Mouse (Mus musculus): ENCODE data around the gene Tbx10. TPM values are rescaled to one million over a fixed set of nuclear protein-coding genes. Genes with fewer than 3 reads are reported as not detected.

The Tbx10 gene
- polyA plus RNA-seq, 1 experiment from 2014 or later, result 0.46 TPM

DNA sequence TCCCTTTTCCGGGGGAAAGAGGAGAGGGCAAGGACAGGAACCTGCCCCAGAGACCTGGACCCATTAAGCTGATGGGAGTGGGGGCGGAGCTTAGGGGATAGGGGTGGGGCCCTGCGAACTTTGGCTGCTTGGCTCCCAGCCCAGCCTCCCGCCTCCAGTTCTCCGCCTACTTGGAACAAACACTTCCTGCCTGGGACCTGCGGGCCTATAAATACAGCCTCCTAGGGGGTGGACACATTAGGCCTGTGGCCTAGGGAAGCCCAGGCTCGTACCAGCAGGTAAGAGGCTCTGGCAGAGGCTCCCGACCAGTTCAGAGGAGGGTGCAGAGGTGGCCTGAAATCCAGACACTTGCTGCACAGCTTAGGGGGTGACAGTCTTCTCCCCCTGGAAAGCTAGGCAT, 6.2 kb upstream of the Tbx10 start, which contains the start of gene Acy3:
Gene Acy3 (plus strand): TSS at position 237 of the 400 bp plus-strand sequence.
- no peaks in the 10 kb centered on the region for H3K36me3 ChIP-seq (replicated peaks; ENCODE audit: control insufficient read depth, insufficient read depth)
- no peak within 1 kb of the TSS for H3K4me2 ChIP-seq (replicated peaks)
- H3K4me1 ChIP-seq (replicated peaks; ENCODE audit: control insufficient read depth, insufficient read depth, low read length), result 0 out of 2 replicates have a peak, but pooled peaks cover 3% of the 10 kb centered on the region
- peak; percentile 31 for DNase-seq (ENCODE audit: low spot score)
- no peak within 1 kb of the TSS for H3K4me3 ChIP-seq (replicated peaks; ENCODE audit: low read length)
- no peak within 1 kb of the TSS for H3K9ac ChIP-seq
- H3K27ac ChIP-seq, result no peak within 1 kb of the TSS
- no peak for ATAC-seq (ENCODE audit: low FRiP score)
- no peaks in the 10 kb centered on the region for H3K27me3 ChIP-seq (ENCODE audit: control insufficient read depth, insufficient read depth, low read length)
- WGBS, result 15% methylated on average over 8 of the region's 8 CpGs
- H3K9me3 ChIP-seq (ENCODE audit: control insufficient read depth, low read length), result no peaks in the 10 kb centered on the region

DNA sequence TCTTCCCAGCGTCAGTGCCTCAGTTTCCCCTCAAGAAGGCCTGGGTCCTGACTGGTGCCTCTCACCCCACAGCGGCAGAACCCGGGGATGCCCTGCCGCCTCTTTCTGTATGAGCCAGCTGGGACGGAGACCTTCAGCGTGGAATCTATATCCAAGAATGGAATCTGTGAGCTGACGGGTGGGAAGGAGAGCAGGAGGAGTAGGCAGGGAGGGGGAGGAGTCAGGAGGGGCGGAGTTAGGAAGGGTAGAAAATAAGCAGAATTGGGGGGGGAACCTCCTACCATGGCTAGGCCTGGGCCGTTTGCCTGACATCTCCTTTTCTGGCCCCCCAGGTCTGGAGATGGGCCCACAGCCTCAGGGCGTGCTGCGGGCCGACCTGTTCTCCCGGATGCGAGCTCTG, 4.5 kb upstream of the Tbx10 start:
- DNase-seq (ENCODE audit: low spot score) (no peak), ATAC-seq (ENCODE audit: low FRiP score) (no peak)
- Histone ChIP-seq H3K4me3 (replicated peaks; ENCODE audit: low read length) (no peak overlapping the region), H3K27ac (no peak overlapping the region), H3K4me2 (replicated peaks) (no peak overlapping the region), H3K36me3 (replicated peaks; ENCODE audit: control insufficient read depth, insufficient read depth) (no peaks in the 10 kb centered on the region), H3K9me3 (ENCODE audit: control insufficient read depth, low read length) (no peaks in the 10 kb centered on the region), H3K9ac (no peak overlapping the region), H3K4me1 (replicated peaks; ENCODE audit: control insufficient read depth, insufficient read depth, low read length) (0 out of 2 replicates have a peak, but pooled peaks cover 3% of the 10 kb centered on the region), H3K27me3 (ENCODE audit: control insufficient read depth, insufficient read depth, low read length) (no peaks in the 10 kb centered on the region)
- WGBS, result 88% methylated on average over 14 of the region's 14 CpGs

DNA sequence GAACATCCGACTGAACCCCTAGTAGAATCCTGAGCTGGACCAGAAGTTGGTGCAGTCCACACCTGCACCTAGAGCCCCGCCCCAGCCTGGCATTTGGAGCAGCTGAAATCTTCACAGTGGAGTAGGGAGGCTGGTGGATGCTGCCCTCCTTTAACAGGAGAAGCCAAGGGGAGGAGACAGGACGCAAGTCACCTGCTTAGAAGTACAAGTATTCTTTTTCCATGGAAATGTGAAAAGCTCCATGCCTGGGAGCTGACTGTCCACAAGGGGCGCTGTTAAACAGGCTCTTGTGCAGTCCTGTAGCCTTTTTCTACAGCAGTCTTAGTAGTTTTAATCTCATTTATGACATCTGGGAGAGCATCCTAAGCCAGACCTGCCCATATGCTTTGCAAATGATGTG, 3.8 kb upstream of the Tbx10 start:
- Histone ChIP-seq H3K4me2 (replicated peaks) (no peak overlapping the region), H3K4me3 (replicated peaks; ENCODE audit: low read length) (no peak overlapping the region), H3K27me3 (ENCODE audit: control insufficient read depth, insufficient read depth, low read length) (no peaks in the 10 kb centered on the region), H3K36me3 (replicated peaks; ENCODE audit: control insufficient read depth, insufficient read depth) (no peaks in the 10 kb centered on the region), H3K9ac (no peak overlapping the region), H3K4me1 (replicated peaks; ENCODE audit: control insufficient read depth, insufficient read depth, low read length) (0 out of 2 replicates have a peak, but pooled peaks cover 3% of the 10 kb centered on the region), H3K9me3 (ENCODE audit: control insufficient read depth, low read length) (no peaks in the 10 kb centered on the region), H3K27ac (no peak overlapping the region)
- DNase-seq (ENCODE audit: low spot score) (no peak), ATAC-seq (ENCODE audit: low FRiP score) (no peak)
- 90% methylated on average over 4 of the region's 4 CpGs for WGBS

DNA sequence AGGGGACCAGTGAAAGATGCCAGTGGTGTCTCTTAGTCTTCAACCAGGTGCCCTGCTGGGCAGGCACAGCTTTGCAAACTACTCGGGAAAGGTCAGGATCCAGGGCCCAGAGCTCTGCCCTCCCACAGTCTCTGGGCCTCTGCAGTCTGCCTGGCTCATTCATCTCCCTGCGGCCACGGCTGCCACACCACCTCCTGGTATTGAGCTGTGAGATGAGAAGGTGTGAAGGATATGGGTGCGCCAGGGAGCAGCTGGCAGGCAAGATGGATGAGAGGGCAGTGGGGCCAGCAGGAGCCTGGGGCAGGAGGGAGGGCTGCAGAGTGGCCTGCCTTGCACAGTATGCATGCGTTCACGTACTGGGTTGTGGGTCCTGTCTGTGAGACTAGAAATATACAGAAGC, 1.7 kb upstream of the Tbx10 start:
- 0 out of 2 replicates have a peak, but pooled peaks cover 3% of the 10 kb centered on the region for H3K4me1 ChIP-seq (replicated peaks; ENCODE audit: control insufficient read depth, insufficient read depth, low read length)
- no peak for DNase-seq (ENCODE audit: low spot score)
- H3K9me3 ChIP-seq (ENCODE audit: control insufficient read depth, low read length), result no peaks in the 10 kb centered on the region
- H3K27me3 ChIP-seq (ENCODE audit: control insufficient read depth, insufficient read depth, low read length), result no peaks in the 10 kb centered on the region
- no peak for ATAC-seq (ENCODE audit: low FRiP score)
- WGBS, result 33% methylated on average over 6 of the region's 6 CpGs
- no peaks in the 10 kb centered on the region for H3K36me3 ChIP-seq (replicated peaks; ENCODE audit: control insufficient read depth, insufficient read depth)
- no peak overlapping the region for H3K27ac ChIP-seq
- H3K4me3 ChIP-seq (replicated peaks; ENCODE audit: low read length), result no peak overlapping the region
- no peak overlapping the region for H3K9ac ChIP-seq
- no peak overlapping the region for H3K4me2 ChIP-seq (replicated peaks)

DNA sequence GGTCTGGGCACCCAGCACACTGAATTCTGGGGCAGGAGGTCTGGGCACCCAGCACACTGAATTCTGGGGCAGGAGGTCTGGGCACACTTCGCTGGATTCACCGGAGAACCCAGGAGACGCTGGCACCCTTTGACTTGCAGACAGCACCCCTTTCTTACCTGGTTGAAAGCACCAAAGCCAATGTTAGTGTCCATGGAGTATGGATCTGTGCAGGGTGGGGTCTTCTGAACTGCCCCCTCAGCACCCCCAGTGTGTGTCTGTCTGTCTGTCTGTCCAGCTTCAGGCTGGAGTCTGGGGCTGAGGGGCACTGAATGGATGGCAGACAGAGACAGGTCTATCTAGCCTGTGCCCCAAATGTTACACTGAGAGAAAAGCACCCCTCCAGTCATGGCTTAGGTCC, 990 bp upstream of the Tbx10 start:
- 95% methylated on average over 3 of the region's 3 CpGs for WGBS
- H3K4me2 ChIP-seq (replicated peaks), result no peak overlapping the region
- no peaks in the 10 kb centered on the region for H3K9me3 ChIP-seq (ENCODE audit: control insufficient read depth, low read length)
- DNase-seq (ENCODE audit: low spot score) (no peak), ATAC-seq (ENCODE audit: low FRiP score) (no peak)
- H3K27me3 ChIP-seq (ENCODE audit: control insufficient read depth, insufficient read depth, low read length), result no peaks in the 10 kb centered on the region
- H3K27ac ChIP-seq, result no peak overlapping the region
- H3K36me3 ChIP-seq (replicated peaks; ENCODE audit: control insufficient read depth, insufficient read depth), result no peaks in the 10 kb centered on the region
- no peak overlapping the region for H3K4me3 ChIP-seq (replicated peaks; ENCODE audit: low read length)
- H3K4me1 ChIP-seq (replicated peaks; ENCODE audit: control insufficient read depth, insufficient read depth, low read length), result 0 out of 2 replicates have a peak, but pooled peaks cover under 1% of the 10 kb centered on the region
- no peak overlapping the region for H3K9ac ChIP-seq

DNA sequence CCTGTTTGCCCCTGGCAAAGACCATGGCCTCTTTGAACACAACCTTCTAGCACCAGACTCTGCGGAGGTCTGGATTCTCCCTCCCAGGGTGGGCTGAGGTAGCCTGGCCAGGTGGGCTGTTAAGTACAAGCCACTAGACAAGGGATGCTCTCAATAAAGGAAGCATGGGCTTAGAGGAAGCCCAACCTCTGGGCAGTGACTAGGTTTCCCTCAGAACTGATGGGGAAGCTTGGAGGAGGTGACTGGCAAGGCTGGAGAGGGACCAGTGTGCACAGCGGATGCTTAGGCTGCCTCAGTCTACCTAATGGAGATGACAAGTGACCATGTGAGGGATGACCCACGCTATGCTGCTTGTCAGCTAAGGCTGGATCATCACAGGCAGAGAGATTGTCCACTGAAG, 586 bp upstream of the Tbx10 start:
- H3K4me1 ChIP-seq (replicated peaks; ENCODE audit: control insufficient read depth, insufficient read depth, low read length), result no peaks in the 10 kb centered on the region
- no peak overlapping the region for H3K4me2 ChIP-seq (replicated peaks)
- 86% methylated on average over 3 of the region's 3 CpGs for whole genome bisulfite sequencing
- no peaks in the 10 kb centered on the region for H3K36me3 ChIP-seq (replicated peaks; ENCODE audit: control insufficient read depth, insufficient read depth)
- H3K9me3 ChIP-seq (ENCODE audit: control insufficient read depth, low read length), result no peaks in the 10 kb centered on the region
- H3K9ac ChIP-seq, result no peak overlapping the region
- H3K27me3 ChIP-seq (ENCODE audit: control insufficient read depth, insufficient read depth, low read length), result no peaks in the 10 kb centered on the region
- DNase-seq (ENCODE audit: low spot score) (no peak), ATAC-seq (ENCODE audit: low FRiP score) (no peak)
- no peak overlapping the region for H3K4me3 ChIP-seq (replicated peaks; ENCODE audit: low read length)
- H3K27ac ChIP-seq, result no peak overlapping the region

DNA sequence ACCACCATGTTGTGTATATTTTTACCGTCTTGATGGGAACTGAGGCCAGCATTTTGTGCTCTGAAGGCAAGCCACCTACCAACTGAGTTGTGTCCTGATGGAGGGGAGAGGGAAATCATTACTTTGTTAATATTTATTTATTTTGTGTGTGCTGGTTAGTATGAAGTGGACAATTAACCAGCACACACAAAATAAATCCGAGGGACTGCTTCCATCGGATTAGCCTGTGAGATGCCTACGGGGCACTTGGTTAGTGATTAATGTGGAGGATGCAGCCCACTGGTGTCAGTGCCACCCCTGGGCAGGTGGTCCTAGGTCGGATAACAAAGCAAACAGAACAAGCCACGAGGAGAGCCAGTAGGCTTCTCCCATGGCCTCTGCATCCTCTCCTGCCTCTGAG, 2.4 kb downstream of the Tbx10 start:
- ATAC-seq (ENCODE audit: low FRiP score) (no peak), DNase-seq (ENCODE audit: low spot score) (no peak)
- no peak overlapping the region for H3K27ac ChIP-seq
- no peaks in the 10 kb centered on the region for H3K27me3 ChIP-seq (ENCODE audit: control insufficient read depth, insufficient read depth, low read length)
- no peaks in the 10 kb centered on the region; the same call in 1 of the 2 replicates for H3K4me1 ChIP-seq (replicated peaks; ENCODE audit: control insufficient read depth, insufficient read depth, low read length)
- H3K36me3 ChIP-seq (replicated peaks; ENCODE audit: control insufficient read depth, insufficient read depth), result no peaks in the 10 kb centered on the region
- no peak overlapping the region for H3K4me3 ChIP-seq (replicated peaks; ENCODE audit: low read length)
- WGBS, result 72% methylated on average over 6 of the region's 6 CpGs
- H3K9ac ChIP-seq, result no peak overlapping the region
- H3K9me3 ChIP-seq (ENCODE audit: control insufficient read depth, low read length), result no peaks in the 10 kb centered on the region
- no peak overlapping the region for H3K4me2 ChIP-seq (replicated peaks)

DNA sequence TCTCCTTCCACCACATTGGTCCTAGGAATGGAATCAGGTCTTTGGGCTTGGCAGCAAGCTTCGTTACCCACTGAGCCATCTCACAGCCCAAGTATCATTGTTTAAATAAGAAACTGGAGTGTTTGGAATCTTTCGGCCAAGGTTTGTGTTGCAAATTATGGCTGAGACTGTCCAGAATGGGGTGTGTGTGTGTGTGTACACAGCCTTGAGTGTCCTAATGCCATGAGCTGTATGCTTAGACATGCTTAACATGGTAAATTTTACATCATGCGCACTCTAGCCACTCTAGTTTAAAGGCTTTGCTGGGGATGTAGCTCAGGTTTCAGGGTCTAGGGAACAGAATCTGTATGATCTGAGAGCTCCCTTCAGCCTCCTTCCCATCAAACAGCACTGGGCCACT, 3.0 kb downstream of the Tbx10 start:
- H3K27me3 ChIP-seq (ENCODE audit: control insufficient read depth, insufficient read depth, low read length), result no peaks in the 10 kb centered on the region
- ATAC-seq (ENCODE audit: low FRiP score) (no peak), DNase-seq (ENCODE audit: low spot score) (no peak)
- H3K9ac ChIP-seq, result no peak overlapping the region
- no peak overlapping the region for H3K27ac ChIP-seq
- no peaks in the 10 kb centered on the region for H3K9me3 ChIP-seq (ENCODE audit: control insufficient read depth, low read length)
- H3K4me3 ChIP-seq (replicated peaks; ENCODE audit: low read length), result no peak overlapping the region
- no peaks in the 10 kb centered on the region; the same call in 1 of the 2 replicates for H3K4me1 ChIP-seq (replicated peaks; ENCODE audit: control insufficient read depth, insufficient read depth, low read length)
- 93% methylated on average over 3 of the region's 3 CpGs for WGBS
- no peaks in the 10 kb centered on the region for H3K36me3 ChIP-seq (replicated peaks; ENCODE audit: control insufficient read depth, insufficient read depth)
- no peak overlapping the region for H3K4me2 ChIP-seq (replicated peaks)

DNA sequence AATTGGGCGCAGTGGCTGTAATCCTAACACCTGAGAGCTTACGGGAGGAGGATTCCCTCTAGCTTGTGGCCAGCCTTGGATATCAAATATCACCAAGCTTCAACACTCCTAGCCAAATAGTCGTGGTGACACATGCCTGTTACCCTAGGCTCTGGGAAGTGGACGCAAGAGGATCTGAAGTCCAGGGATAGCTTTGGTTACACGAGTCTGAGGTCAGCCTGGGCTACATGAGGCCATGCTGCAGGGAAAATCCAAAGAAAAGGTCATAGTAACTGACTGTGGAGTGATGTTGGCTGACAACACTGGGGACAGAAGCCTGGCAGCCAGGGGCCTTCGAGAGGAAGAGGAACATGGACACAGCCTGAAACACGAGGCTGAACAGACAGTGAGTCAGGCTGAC, 3.6 kb downstream of the Tbx10 start:
- no peaks in the 10 kb centered on the region for H3K36me3 ChIP-seq (replicated peaks; ENCODE audit: control insufficient read depth, insufficient read depth)
- H3K4me2 ChIP-seq (replicated peaks), result no peak overlapping the region
- H3K4me3 ChIP-seq (replicated peaks; ENCODE audit: low read length), result no peak overlapping the region
- no peak for DNase-seq (ENCODE audit: low spot score)
- no peak for ATAC-seq (ENCODE audit: low FRiP score)
- H3K9ac ChIP-seq, result no peak overlapping the region
- no peaks in the 10 kb centered on the region for H3K27me3 ChIP-seq (ENCODE audit: control insufficient read depth, insufficient read depth, low read length)
- 74% methylated on average over 7 of the region's 7 CpGs for WGBS
- no peak overlapping the region for H3K27ac ChIP-seq
- H3K9me3 ChIP-seq (ENCODE audit: control insufficient read depth, low read length), result no peaks in the 10 kb centered on the region
- H3K4me1 ChIP-seq (replicated peaks; ENCODE audit: control insufficient read depth, insufficient read depth, low read length), result peaks cover 4% of the 10 kb centered on the region

DNA sequence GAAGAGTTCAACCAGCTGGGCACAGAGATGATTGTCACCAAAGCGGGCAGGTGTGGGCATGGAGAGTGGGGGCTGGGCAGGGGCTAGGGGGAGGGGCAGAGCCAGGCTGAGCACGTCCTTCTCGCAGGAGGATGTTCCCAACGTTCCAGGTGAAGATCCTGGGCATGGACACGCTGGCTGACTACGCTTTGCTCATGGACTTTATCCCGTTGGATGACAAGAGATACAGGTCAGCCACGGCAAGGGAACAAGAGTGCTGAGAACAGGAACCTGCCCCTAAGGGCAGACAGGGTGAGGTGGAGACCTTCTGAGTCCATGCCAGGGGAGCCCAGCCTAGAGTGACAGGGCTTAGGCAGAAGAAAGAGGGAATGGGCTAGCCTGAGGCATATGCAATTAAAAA, 4.2 kb downstream of the Tbx10 start:
- H3K27ac ChIP-seq, result no peak overlapping the region
- no peak overlapping the region for H3K4me3 ChIP-seq (replicated peaks; ENCODE audit: low read length)
- no peaks in the 10 kb centered on the region for H3K9me3 ChIP-seq (ENCODE audit: control insufficient read depth, low read length)
- ATAC-seq (ENCODE audit: low FRiP score), result no peak
- no peaks in the 10 kb centered on the region for H3K36me3 ChIP-seq (replicated peaks; ENCODE audit: control insufficient read depth, insufficient read depth)
- H3K4me2 ChIP-seq (replicated peaks), result no peak overlapping the region
- H3K27me3 ChIP-seq (ENCODE audit: control insufficient read depth, insufficient read depth, low read length), result no peaks in the 10 kb centered on the region
- no peak for DNase-seq (ENCODE audit: low spot score)
- WGBS, result 80% methylated on average over 8 of the region's 8 CpGs
- H3K9ac ChIP-seq, result no peak overlapping the region
- H3K4me1 ChIP-seq (replicated peaks; ENCODE audit: control insufficient read depth, insufficient read depth, low read length), result peaks cover 6% of the 10 kb centered on the region

All from hindbrain, embryonic 14.5 days (tissue).